Mouse (Mus musculus) midbrain, embryonic 14.5 days (tissue): ENCODE measurements at regions not wholly inside any gene's neighbourhood (a gene's known extent, or its start where the extent isn't known, plus 50 kb on each side); places are given as distances from the start of the nearest gene placed in this dataset.

Experiments used
- ATAC-seq: fragments of 200-750 bp; cut with Nextera tagmentation; 2 replicates; pipeline ENCODE4 v1.8.0; 2017; ENCODE audit warnings: moderate number of reproducible peaks, moderate library complexity; ENCODE audit not compliant: low FRiP score, low TSS enrichment
- DNase-seq: peaks from one replicate; pipeline ENCODE4 v3.0.0-alpha.2; 2015
- H3K27ac ChIP-seq: fragments of 300-500 bp; sonication (generic); replicated peaks from 2 replicates; pipeline ENCODE4 v1.5.1; 2014; ENCODE audit warnings: mild to moderate bottlenecking, low read depth, low read length, moderate library complexity
- H3K27me3 ChIP-seq: fragments of 300-500 bp; sonication (generic); 2 replicates; pipeline ENCODE4 v1.6.1; 2014; ENCODE audit warnings: low read length, control low read depth, mixed read lengths; ENCODE audit not compliant: control insufficient read depth, insufficient read depth
- H3K36me3 ChIP-seq: fragments of 300-500 bp; sonication (generic); 2 replicates; pipeline ENCODE4 v1.6.1; 2014; ENCODE audit warnings: low read length, control low read depth; ENCODE audit not compliant: control insufficient read depth, insufficient read depth
- H3K4me1 ChIP-seq: fragments of 300-500 bp; sonication (generic); 2 replicates; pipeline ENCODE4 v1.6.1; 2014; ENCODE audit warnings: mild to moderate bottlenecking, antibody characterized with exemption, low read length, control low read depth; ENCODE audit not compliant: control insufficient read depth, insufficient read depth
- H3K4me2 ChIP-seq: fragments of 300-500 bp; sonication (generic); 2 replicates; pipeline ENCODE4 v1.6.1; 2014; ENCODE audit warnings: mild to moderate bottlenecking, low read length, moderate library complexity
- H3K4me3 ChIP-seq: fragments of 300-500 bp; sonication (generic); replicated peaks from 2 replicates; pipeline ENCODE4 v1.5.1; 2014; ENCODE audit warnings: low read depth, low read length
- H3K9ac ChIP-seq: fragments of 300-500 bp; sonication (generic); replicated peaks from 2 replicates; pipeline ENCODE4 v1.6.1; 2014; ENCODE audit warnings: mild to moderate bottlenecking, low read length, moderate library complexity
- H3K9me3 ChIP-seq: fragments of 300-500 bp; sonication (generic); 2 replicates; pipeline ENCODE4 v1.6.1; 2016; ENCODE audit warnings: low read length, control low read depth, mixed read lengths; ENCODE audit not compliant: control insufficient read depth
- WGBS: fragments of 180-500 bp; shearing (Covaris S2); extraction: QIAGEN DNeasy Blood & Tissue Kit; methylation state at CpG from one replicate; pipeline ENCODE4 v1.1.7; 2014; 5-methylcytosine and 5-hydroxymethylcytosine counted together

DNA sequence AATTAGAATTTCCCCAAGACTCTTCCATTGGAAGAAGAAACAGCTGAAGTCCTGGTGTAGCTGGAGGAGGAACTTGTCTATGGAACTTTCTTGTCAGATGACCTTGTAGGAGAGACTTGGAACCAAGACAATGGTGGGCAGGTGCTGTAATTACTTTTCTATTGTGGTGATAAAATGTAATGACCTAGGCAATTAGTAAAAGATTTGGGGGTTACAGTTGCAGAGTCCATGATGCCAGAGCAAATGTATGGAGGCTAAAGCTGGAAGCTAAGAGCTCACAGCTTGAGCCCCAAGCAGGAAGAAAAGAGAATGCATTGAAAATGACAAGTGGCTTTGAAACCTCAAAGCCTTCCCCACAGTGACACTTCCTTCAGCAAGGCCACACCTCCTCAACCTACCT is 208.6 kb upstream of the Glra1 start:
- ATAC-seq: no peak

DNA sequence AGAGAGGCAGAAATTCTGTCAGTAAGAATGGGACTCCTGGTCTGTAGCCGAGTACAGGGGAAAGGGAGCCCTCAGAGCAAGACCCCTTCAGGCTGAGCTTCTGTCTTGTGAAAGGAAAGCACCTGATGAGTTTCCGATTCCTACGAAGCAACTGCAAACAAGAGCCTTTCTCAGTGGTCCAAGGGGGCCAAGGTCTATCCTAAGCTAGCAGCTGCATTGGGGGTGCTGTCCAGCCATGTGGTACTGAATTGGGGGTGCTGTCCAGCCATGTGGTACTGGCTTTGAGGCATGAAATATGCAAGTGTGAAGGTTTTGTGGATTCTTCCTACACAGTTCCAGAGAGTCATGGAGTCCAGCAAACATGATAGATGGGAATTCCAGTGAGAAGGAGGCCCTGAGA is 202.7 kb upstream of the Glra1 start:
- no peak for ATAC-seq
- H3K9me3 ChIP-seq: no peaks in the 10 kb centered on the region
- WGBS: 92% methylated on average over 3 of the region's 3 CpGs

More for the DNA sequence above, 208.6 kb upstream of the Glra1 start:
- Histone ChIP-seq H3K4me1 (no peaks in the 10 kb centered on the region), H3K27me3 (no peaks in the 10 kb centered on the region), H3K4me2 (no peak overlapping the region), H3K9me3 (no peaks in the 10 kb centered on the region), H3K36me3 (no peaks in the 10 kb centered on the region), H3K4me3 (no peak overlapping the region), H3K27ac (no peak overlapping the region), H3K9ac (no peak overlapping the region)
- no peak for DNase-seq

DNA sequence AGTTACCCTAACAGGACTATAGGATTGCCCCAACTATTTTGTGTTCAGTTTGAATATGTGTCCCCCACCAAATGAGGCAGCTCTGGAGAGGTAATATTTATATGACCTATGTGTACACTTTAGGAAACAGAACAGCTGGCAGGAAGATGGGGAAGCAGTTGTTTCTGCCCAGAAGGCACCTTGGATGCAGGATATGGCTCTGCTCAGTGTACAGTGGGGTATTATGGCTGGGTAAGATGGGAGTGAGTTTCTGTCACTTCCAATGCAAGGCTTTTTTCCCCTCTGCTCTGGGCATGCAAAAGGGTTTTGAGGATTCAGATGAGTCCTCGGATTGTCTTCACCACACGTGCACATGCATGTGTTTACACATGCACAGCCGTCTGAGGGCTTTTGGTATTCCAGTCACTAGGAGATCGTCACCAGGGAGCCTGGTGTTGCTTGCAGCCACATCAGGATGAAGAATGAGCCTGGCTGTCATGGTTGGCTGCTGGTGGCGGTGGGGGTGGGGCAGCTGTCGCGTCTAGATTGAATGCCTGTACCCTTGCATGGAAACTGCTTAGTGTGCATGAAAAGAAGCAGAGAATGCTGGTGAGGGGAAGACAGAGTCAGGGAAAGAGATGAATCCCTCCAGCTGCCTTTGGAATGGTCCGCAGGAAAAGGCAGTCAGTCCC is 183.3 kb upstream of the Glra1 start:
- Histone ChIP-seq H3K27ac (peak overlapping the region; percentile 49), H3K4me3 (no peak overlapping the region), H3K36me3 (no peaks in the 10 kb centered on the region), H3K9me3 (no peaks in the 10 kb centered on the region), H3K4me2 (0 out of 2 replicates have a peak overlapping the region, but pooled peaks have one; percentile 13), H3K4me1 (peaks cover 11% of the 10 kb centered on the region), H3K27me3 (no peaks in the 10 kb centered on the region), H3K9ac (no peak overlapping the region)
- 2% methylated on average over 8 of the region's 8 CpGs for WGBS
- peak; percentile 43 for ATAC-seq
- peak; percentile 80 for DNase-seq

More for the DNA sequence above, 202.7 kb upstream of the Glra1 start:
- H3K9ac ChIP-seq: no peak overlapping the region
- H3K36me3 ChIP-seq: no peaks in the 10 kb centered on the region
- DNase-seq: no peak
- H3K4me2 ChIP-seq: no peak overlapping the region
- H3K27me3 ChIP-seq: no peaks in the 10 kb centered on the region
- H3K27ac ChIP-seq: no peak overlapping the region
- H3K4me3 ChIP-seq: no peak overlapping the region
- H3K4me1 ChIP-seq: no peaks in the 10 kb centered on the region

DNA sequence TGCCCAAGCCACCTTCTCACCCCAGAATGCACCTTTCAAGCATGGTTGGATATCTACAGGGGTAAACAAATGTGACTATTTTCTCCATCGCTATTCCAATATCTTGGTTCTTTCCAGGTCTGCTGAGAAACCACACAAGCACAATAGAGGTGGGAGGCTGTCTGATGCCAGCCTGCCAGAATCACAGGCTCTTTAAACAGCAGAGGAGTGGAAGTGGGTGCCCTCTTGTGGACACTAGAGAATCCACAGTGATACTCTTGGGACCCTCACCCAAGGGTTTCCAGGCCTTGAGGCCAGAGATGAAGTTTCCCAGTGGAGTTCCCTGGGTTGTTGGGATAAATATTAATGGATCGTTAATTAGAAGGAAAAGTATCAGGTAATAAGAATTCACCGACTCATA is 181.6 kb upstream of the Glra1 start:
- Histone ChIP-seq H3K27ac (no peak overlapping the region), H3K4me3 (no peak overlapping the region), H3K9me3 (no peaks in the 10 kb centered on the region), H3K4me2 (no peak overlapping the region), H3K36me3 (no peaks in the 10 kb centered on the region), H3K9ac (no peak overlapping the region), H3K27me3 (no peaks in the 10 kb centered on the region), H3K4me1 (peaks cover 11% of the 10 kb centered on the region)
- DNase-seq: peak; percentile 63
- 83% methylated on average over 3 of the region's 3 CpGs for WGBS
- ATAC-seq: no peak

DNA sequence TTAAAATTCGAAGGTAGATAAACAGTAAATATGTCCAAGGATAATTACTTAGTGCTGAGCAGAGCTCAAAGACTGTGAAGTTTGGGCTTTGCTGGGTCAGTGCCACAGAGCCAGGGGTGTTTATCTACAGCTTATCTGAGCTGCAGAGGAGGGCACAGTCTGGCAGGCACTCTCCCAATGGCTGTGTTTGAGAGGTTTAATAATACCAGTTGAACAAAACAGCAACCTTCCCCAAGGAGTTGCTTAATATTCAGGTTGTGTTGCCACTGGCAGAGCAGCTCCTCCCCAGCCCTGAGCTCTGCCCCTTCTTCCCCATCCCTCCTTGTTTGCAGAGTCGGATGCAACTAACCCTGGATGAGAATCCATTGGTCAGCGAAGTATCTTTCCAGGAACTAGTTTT is 173.0 kb upstream of the Glra1 start:
- ATAC-seq: no peak
- no peak overlapping the region for H3K9ac ChIP-seq
- peak; percentile 27 for DNase-seq
- no peaks in the 10 kb centered on the region for H3K4me1 ChIP-seq
- no peaks in the 10 kb centered on the region for H3K9me3 ChIP-seq
- H3K27me3 ChIP-seq: no peaks in the 10 kb centered on the region
- no peak overlapping the region for H3K4me3 ChIP-seq
- whole genome bisulfite sequencing: 74% methylated on average over 3 of the region's 3 CpGs
- no peaks in the 10 kb centered on the region for H3K36me3 ChIP-seq
- H3K27ac ChIP-seq: no peak overlapping the region
- no peak overlapping the region for H3K4me2 ChIP-seq

DNA sequence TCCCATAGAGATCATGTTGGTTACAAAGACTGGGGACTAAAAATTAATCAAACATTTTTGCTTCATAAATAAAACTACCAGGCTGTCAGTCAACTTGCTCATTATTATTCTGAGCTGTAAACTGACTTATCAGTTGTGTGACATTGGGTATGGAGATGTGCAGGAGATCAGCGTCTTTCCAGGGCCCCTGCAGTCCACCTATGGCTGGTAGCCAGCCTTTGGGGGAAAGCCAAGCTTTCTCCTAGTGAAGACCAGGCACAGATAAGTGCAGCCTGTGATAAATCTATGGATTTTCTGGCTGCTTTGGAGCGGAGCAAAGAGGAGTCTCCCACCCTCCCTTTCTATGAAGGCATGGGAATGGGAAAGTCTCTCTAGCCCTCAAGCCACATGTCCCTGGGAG is 172.0 kb upstream of the Glra1 start:
- H3K27ac ChIP-seq: no peak overlapping the region
- H3K36me3 ChIP-seq: no peaks in the 10 kb centered on the region
- no peak overlapping the region for H3K4me2 ChIP-seq
- no peaks in the 10 kb centered on the region for H3K27me3 ChIP-seq
- ATAC-seq: no peak
- no peak overlapping the region for H3K4me3 ChIP-seq
- no peak overlapping the region for H3K9ac ChIP-seq
- 70% methylated on average over 2 of the region's 2 CpGs for WGBS
- H3K4me1 ChIP-seq: no peaks in the 10 kb centered on the region
- no peaks in the 10 kb centered on the region for H3K9me3 ChIP-seq
- DNase-seq: no peak

DNA sequence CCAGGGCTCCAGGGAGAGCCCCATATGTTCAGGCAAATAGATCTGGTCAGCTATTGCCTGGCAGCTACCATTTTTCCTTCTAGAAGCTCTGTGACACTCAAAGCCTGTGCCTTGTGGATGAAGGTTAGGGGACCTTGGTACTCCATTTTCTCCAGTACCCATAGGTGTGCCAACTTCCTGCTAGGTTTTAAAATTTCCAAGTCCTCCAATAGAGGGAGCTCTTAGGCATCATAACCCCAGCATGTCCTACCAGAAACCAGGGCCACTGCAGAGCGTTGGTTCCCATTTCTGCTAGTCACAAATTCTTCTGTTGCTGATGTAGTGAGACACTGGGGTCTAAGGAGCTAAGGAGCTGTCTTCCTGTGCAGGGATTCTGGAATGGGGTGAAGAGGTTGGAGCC is 165.3 kb upstream of the Glra1 start:
- Histone ChIP-seq H3K27ac (no peak overlapping the region), H3K9ac (no peak overlapping the region), H3K27me3 (no peaks in the 10 kb centered on the region), H3K36me3 (no peaks in the 10 kb centered on the region), H3K4me1 (no peaks in the 10 kb centered on the region), H3K9me3 (no peaks in the 10 kb centered on the region), H3K4me2 (no peak overlapping the region), H3K4me3 (no peak overlapping the region)
- ATAC-seq (no peak), DNase-seq (no peak)
- WGBS: 68% methylated on average over 1 of the region's 1 CpGs

DNA sequence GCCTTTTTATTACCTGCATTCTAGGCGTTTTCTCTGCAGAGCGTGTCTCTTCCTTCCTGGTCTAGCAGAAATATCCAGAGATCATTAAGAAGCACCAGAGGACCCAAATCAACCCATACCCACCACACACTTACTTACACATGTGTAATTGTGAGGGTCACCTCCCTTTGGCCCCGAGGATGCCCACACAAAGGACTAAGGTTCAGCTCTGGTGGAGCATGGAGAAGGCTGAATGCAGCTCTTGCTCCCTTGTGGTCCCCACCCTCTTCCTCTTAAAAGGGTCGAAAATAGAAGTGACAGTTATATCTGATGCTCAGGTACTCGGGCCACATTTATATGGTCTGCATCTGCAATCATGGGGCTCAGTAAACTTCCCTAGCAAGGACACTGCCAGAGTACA is 164.5 kb upstream of the Glra1 start:
- no peaks in the 10 kb centered on the region for H3K4me1 ChIP-seq
- H3K9me3 ChIP-seq: no peaks in the 10 kb centered on the region
- WGBS: 47% methylated on average over 5 of the region's 5 CpGs
- no peak overlapping the region for H3K4me2 ChIP-seq
- no peaks in the 10 kb centered on the region for H3K27me3 ChIP-seq
- H3K9ac ChIP-seq: no peak overlapping the region
- no peak overlapping the region for H3K27ac ChIP-seq
- no peak for DNase-seq
- H3K4me3 ChIP-seq: no peak overlapping the region
- no peaks in the 10 kb centered on the region for H3K36me3 ChIP-seq
- no peak for ATAC-seq

DNA sequence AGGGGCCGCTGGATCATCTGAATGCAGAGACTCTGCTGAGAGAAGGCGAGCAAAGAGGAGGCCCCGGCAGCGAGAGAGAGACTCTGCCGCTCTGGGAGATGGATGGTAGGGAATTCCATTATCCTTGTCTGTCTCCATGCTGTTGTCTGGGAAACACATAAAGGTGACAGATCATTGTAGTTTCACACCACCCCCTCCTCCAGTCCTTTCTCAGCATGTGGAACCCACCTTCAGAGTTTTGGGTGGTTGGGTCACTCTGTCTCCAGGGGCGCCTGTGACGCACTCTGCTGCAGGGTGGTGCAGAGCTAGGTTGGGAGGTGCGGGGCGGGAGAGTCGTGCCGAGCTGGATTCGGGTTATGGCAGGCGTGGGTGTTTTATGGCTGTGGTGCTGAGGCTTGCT is 164.1 kb upstream of the Glra1 start:
- no peak overlapping the region for H3K4me2 ChIP-seq
- no peak overlapping the region for H3K4me3 ChIP-seq
- no peak overlapping the region for H3K9ac ChIP-seq
- DNase-seq (no peak), ATAC-seq (no peak)
- H3K9me3 ChIP-seq: no peaks in the 10 kb centered on the region
- H3K27ac ChIP-seq: no peak overlapping the region
- no peaks in the 10 kb centered on the region for H3K27me3 ChIP-seq
- 49% methylated on average over 13 of the region's 13 CpGs for WGBS
- no peaks in the 10 kb centered on the region for H3K4me1 ChIP-seq
- no peaks in the 10 kb centered on the region for H3K36me3 ChIP-seq
